Mouse (Mus musculus): ENCODE measurements around the gene Def6. TPM values are rescaled to one million over a fixed set of nuclear protein-coding genes. Genes with fewer than 3 reads are reported as not detected.
A peak's percentile ranks its signal among the peaks of the same experiment; 100 is the strongest.

The Def6 gene
- total and polyA plus RNA-seq, 3 experiments = 31.3 to 81.8 (median 53.6) TPM

DNA sequence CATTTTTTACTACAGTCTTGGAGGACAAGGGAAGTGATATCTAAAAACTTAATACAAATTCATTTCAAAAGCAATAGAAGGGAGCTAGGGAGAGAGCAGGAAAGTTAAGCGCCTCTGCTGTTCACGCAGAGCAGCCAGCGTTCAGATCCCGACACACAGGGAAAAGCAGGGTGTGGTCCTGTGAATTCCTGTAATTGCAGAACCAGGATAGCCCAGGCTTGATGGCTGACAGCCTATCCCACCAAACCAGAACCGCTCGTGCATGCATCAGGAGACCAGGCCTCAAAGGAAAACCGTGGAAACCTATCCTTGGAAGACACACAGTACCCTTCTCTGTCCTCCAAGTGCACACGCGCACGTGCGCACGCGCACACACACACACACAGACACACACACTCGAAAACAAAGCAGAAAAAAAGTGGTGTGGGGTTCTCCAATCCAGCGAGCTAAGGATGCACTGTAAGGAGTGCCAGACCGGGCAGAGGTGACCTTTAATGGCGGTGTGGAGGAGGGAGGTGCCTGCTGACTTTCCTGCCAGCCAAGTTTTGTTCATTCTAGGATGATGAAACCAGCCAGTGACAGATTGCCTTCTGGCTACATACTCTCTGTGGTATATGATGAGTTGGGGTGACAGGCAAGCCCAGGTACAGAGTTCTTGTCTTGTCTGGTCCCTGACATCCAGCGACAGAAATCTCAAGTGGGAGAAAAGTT is 23.6 kb downstream of the Def6 start:
- dilution Hi-C loops (cut with MboI; ENCODE audit: extremely low pct_ligation_motif_present, extremely low pct_unique_long_range_greater_than_20kb, low sequenced_read_pairs) = no loop called here
- in situ Hi-C loops (cut with MboI; ENCODE audit: low pct_ligation_motif_present, low pct_unique_long_range_greater_than_20kb, low sequenced_read_pairs) = loop anchor here (5.0 kb wide), 1 partner anchor 76 kb away; no protein-coding TSS in a partner anchor
- DNase-seq (ENCODE audit: extremely low read depth) = no peak
- Histone ChIP-seq H3K36me3 (replicated peaks in 1 of 2; ENCODE audit: control insufficient read depth in 1 of 2, insufficient read depth in 1 of 2, low read length in 1 of 2) (peaks cover 26 to 58% of the 10 kb centered on the region in 2 experiments), H3K27me3 (replicated peaks) (no peaks in the 10 kb centered on the region), H3K4me1 (ENCODE audit: control insufficient read depth in 1 of 2, insufficient read depth in 2 of 2) (peaks cover 5 to 34% of the 10 kb centered on the region in 2 experiments), H3K9me3 (replicated peaks; ENCODE audit: low read length) (no peaks in the 10 kb centered on the region), H3K9ac (ENCODE audit: insufficient read depth, low read depth) (no peak overlapping the region), H3K79me2 (replicated peaks; ENCODE audit: control insufficient read depth, extremely low read depth, insufficient read depth, poor library complexity, severe bottlenecking) (peaks cover 14% of the 10 kb centered on the region; the same call in 1 of the 2 replicates), H3K4me3 (replicated peaks in 1 of 3; ENCODE audit: low read depth in 2 of 3, low read length in 2 of 3, poor library complexity in 1 of 3) (no peak overlapping the region), H3K27ac (ENCODE audit: insufficient read depth, low read depth) (no peak overlapping the region), H3K4me2 (ENCODE audit: insufficient read depth, low read depth, poor library complexity, severe bottlenecking) (no peak overlapping the region)
- no peak for TF ChIP-seq ETS1 (conservative IDR thresholded peaks at IDR 0.05; ENCODE audit: low read depth, low read length)
- no peak for TF ChIP-seq GABPA (IDR thresholded peaks at IDR 0.05; ENCODE audit: insufficient replicate concordance, low read depth, low read length)
- no peak for TF ChIP-seq MEF2A (IDR thresholded peaks at IDR 0.05; ENCODE audit: borderline replicate concordance, low read depth, low read length)
- no peak for TF ChIP-seq MXI1 (IDR thresholded peaks at IDR 0.05; ENCODE audit: low read depth, low read length)
- no peak for TF ChIP-seq RCOR1 (conservative IDR thresholded peaks at IDR 0.05; ENCODE audit: low read depth, low read length)
- no peak for TF ChIP-seq JUN (IDR thresholded peaks at IDR 0.05; ENCODE audit: insufficient read depth, low read depth, low read length)
- TF ChIP-seq MAX (IDR thresholded peaks at IDR 0.05; ENCODE audit: low read length) = no peak
- TF ChIP-seq USF2 (conservative IDR thresholded peaks at IDR 0.05; ENCODE audit: low read depth, low read length) = no peak
- TF ChIP-seq BHLHE40 (IDR thresholded peaks at IDR 0.05; ENCODE audit: low read depth, low read length) = no peak

DNA sequence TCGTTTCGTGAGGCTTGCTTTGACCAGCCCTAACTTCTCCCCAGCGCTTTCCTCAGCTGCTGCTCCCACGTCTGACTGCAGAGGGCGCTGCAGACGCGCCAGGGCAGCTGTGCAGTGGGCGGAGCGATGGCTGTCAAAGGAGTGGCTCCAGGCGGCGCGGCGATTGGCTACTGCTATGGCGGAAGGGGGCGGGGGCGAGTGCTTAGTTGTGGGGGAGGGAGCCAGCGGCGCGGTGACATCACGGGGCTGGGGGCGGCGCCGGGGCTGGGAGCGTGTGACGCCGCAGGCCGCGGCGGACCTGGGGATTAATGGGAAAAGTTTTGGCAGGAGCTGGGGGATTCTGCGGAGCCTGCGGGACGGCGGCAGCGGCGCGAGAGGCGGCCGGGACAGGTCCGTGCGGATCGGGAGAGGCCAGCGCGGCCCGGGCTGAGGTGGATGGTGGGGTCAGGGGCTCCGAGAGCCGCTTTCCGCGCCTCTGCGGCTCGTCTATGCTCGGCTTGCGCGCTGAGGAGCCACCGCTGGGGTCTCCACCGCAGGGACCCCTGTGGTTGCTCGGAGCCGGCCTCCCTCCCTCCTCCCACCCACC is 25.0 kb downstream of the Def6 start, which contains the start of gene Ppard:
Ppard (plus strand) TSS at position 226 of the 586 bp plus-strand sequence.
- dilution Hi-C loops (cut with MboI; ENCODE audit: extremely low pct_ligation_motif_present, extremely low pct_unique_long_range_greater_than_20kb, low sequenced_read_pairs) = no loop called here
- peak within 1 kb of the TSS; percentile 80 to 92 (median 88) for H3K4me3 ChIP-seq (replicated peaks in 1 of 3; ENCODE audit: low read depth in 2 of 3, low read length in 2 of 3, poor library complexity in 1 of 3)
- in situ Hi-C loops (cut with MboI; ENCODE audit: low pct_ligation_motif_present, low pct_unique_long_range_greater_than_20kb, low sequenced_read_pairs) = loop anchor here (5.0 kb wide), 1 partner anchor 75 kb away; no protein-coding TSS in a partner anchor
- H3K36me3 ChIP-seq (replicated peaks in 1 of 2; ENCODE audit: control insufficient read depth in 1 of 2, insufficient read depth in 1 of 2, low read length in 1 of 2) = peaks cover 24 to 61% of the 10 kb centered on the region in 2 experiments
- peak within 1 kb of the TSS; percentile 94 for H3K4me2 ChIP-seq (ENCODE audit: insufficient read depth, low read depth, poor library complexity, severe bottlenecking)
- H3K9me3 ChIP-seq (replicated peaks; ENCODE audit: low read length) = no peaks in the 10 kb centered on the region
- H3K79me2 ChIP-seq (replicated peaks; ENCODE audit: control insufficient read depth, extremely low read depth, insufficient read depth, poor library complexity, severe bottlenecking) = peaks cover 14% of the 10 kb centered on the region; the same call in 1 of the 2 replicates
- H3K27ac ChIP-seq (ENCODE audit: insufficient read depth, low read depth) = no peak within 1 kb of the TSS
- no peaks in the 10 kb centered on the region for H3K27me3 ChIP-seq (replicated peaks)
- peaks cover 5 to 40% of the 10 kb centered on the region in 2 experiments for H3K4me1 ChIP-seq (ENCODE audit: control insufficient read depth in 1 of 2, insufficient read depth in 2 of 2)
- DNase-seq (ENCODE audit: extremely low read depth) = peak; percentile 96
- peak within 1 kb of the TSS; percentile 87 for H3K9ac ChIP-seq (ENCODE audit: insufficient read depth, low read depth)
- TF ChIP-seq UBTF (IDR thresholded peaks at IDR 0.05; ENCODE audit: low read depth, low read length) (no peak), RCOR1 (conservative IDR thresholded peaks at IDR 0.05; ENCODE audit: low read depth, low read length) (no peak), ZC3H11A (IDR thresholded peaks at IDR 0.05; ENCODE audit: low read depth, low read length) (no peak), HCFC1 (IDR thresholded peaks at IDR 0.05; ENCODE audit: low read depth, low read length) (no peak; the same call in none of the 2 replicates), ZMIZ1 (IDR thresholded peaks at IDR 0.05; ENCODE audit: low read depth, low read length) (0 out of 2 replicates have a peak, but pooled peaks have one; percentile 40), ZNF384 (IDR thresholded peaks at IDR 0.05; ENCODE audit: low read depth, low read length) (no peak), JUN (IDR thresholded peaks at IDR 0.05; ENCODE audit: insufficient read depth, low read depth, low read length) (no peak), MAZ (IDR thresholded peaks at IDR 0.05; ENCODE audit: low read depth, low read length) (peak; percentile 91), IRF4 (IDR thresholded peaks at IDR 0.05; ENCODE audit: low read depth, low read length) (peak; percentile 55), ETS1 (conservative IDR thresholded peaks at IDR 0.05; ENCODE audit: low read depth, low read length) (peak; percentile 43; the same call in 1 of the 2 replicates), CHD1 (IDR thresholded peaks at IDR 0.05; ENCODE audit: low read depth, low read length) (no peak), EP300 (IDR thresholded peaks at IDR 0.05; ENCODE audit: low read length) (no peak; the same call in 1 of the 2 replicates), NELFE (IDR thresholded peaks at IDR 0.05; ENCODE audit: low read depth, low read length) (0 out of 2 replicates have a peak, but pooled peaks have one; percentile 57), ELF1 (IDR thresholded peaks at IDR 0.05; ENCODE audit: low read depth, low read length) (peak; percentile 84), ZKSCAN1 (IDR thresholded peaks at IDR 0.05; ENCODE audit: borderline replicate concordance, low read depth, low read length) (no peak), CTCF (conservative IDR thresholded peaks at IDR 0.05 in 1 of 2, IDR thresholded peaks at IDR 0.05 in 1 of 2; ENCODE audit: low read depth in 2 of 2, low read length in 2 of 2) (peak; percentile 34 to 97; a peak in 2 of 4 replicates), CHD2 (IDR thresholded peaks at IDR 0.05; ENCODE audit: low read length) (peak; percentile 85), SMC3 (IDR thresholded peaks at IDR 0.05; ENCODE audit: low read depth, low read length) (peak; percentile 94), SIN3A (IDR thresholded peaks at IDR 0.05; ENCODE audit: low read length) (peak; percentile 18; the same call in 1 of the 2 replicates), KAT2A (IDR thresholded peaks at IDR 0.05; ENCODE audit: insufficient replicate concordance, low read length) (no peak), POLR2A (IDR thresholded peaks at IDR 0.05; ENCODE audit: low read depth, low read length) (peak; percentile 74), TCF12 (IDR thresholded peaks at IDR 0.05; ENCODE audit: low read depth, low read length) (no peak), USF2 (conservative IDR thresholded peaks at IDR 0.05; ENCODE audit: low read depth, low read length) (no peak), JUND (conservative IDR thresholded peaks at IDR 0.05; ENCODE audit: low read depth, low read length) (no peak), MYC (IDR thresholded peaks at IDR 0.05; ENCODE audit: low read depth, low read length) (no peak)
